Mouse (Mus musculus) brain, embryonic 14.5 days (tissue): ENCODE measurements around the gene Fggy. TPM values are rescaled to one million over a fixed set of nuclear protein-coding genes. Genes with fewer than 3 reads are reported as not detected.

ENCODE experiments used
- DNase-seq: peaks from one replicate; pipeline ENCODE4 v3.0.0-alpha.2; 2011; ENCODE audit warnings: low read depth
- CTCF ChIP-seq: fragments of 200-500 bp; IDR thresholded peaks from 2 replicates; pipeline ENCODE4 v1.5.1; 2012; ENCODE audit warnings: inconsistent platforms, mild to moderate bottlenecking, moderate library complexity, borderline replicate concordance; ENCODE audit not compliant: insufficient read depth, insufficient read length; ENCODE audit errors: extremely low read depth
- POLR2A ChIP-seq: fragments of 200-500 bp; IDR thresholded peaks from 2 replicates; pipeline ENCODE4 v1.6.1; 2012; ENCODE audit warnings: mild to moderate bottlenecking, inconsistent platforms, borderline replicate concordance; ENCODE audit not compliant: poor library complexity, insufficient read depth, insufficient read length, severe bottlenecking; ENCODE audit errors: extremely low read depth
- polyA plus RNA-seq: library from polyadenylated mRNA; depleted of rRNA; stranded (reverse); fragments of >200 nt; gene quantifications from 2 replicates; pipeline ENCODE4 v1.2.3, GENCODE M21; 2012

Gene Fggy
- polyA plus RNA-seq, 1 experiment, result 5.0 TPM

GRCm38 (mm10) chr4:95707941-95708897 is 150.9 kb downstream of the Fggy start:
- no peak for DNase-seq
- no peak for TF ChIP-seq CTCF

DNA sequence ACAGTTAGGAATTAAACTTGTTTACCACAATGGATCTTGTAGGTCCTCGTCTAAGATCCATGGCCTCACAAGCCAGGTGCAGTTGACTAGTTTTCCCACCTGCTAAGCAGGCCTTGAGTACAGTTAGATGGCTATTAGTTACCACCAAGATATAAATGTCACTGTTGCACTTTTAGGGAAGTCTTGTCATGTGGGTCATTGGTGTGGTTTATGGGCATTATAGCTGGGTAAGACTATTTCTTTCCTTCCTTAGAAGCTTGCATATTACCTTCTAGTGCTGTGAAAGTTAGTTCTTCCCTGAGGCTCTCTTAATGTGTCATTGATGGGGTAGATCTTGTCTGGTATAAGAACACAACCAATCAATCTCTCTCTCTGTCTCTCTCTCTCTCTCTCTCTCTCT is 152.4 kb downstream of the Fggy start:
- DNase-seq, result no peak
- no peak for TF ChIP-seq CTCF
- TF ChIP-seq POLR2A, result no peak

DNA sequence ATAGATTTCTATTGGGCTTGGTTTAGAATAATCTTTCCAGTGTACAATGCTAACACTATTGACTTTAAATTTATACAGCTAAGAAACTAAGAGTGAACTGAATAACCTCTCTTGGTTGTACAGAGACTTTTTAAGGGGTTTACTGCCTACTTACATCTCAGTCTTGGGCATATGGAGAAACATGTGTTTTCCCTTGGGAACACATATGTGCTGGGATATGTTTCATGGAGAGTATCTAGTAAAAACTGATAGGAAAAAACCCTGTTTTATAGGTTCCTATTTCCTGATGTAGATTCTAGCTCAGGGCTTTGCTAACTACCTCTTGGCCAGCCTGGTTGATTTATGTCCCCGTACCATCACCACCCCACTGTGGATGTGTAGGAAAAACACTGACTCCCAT is 155.5 kb downstream of the Fggy start:
- no peak for DNase-seq
- TF ChIP-seq CTCF, result no peak
- no peak for TF ChIP-seq POLR2A

DNA sequence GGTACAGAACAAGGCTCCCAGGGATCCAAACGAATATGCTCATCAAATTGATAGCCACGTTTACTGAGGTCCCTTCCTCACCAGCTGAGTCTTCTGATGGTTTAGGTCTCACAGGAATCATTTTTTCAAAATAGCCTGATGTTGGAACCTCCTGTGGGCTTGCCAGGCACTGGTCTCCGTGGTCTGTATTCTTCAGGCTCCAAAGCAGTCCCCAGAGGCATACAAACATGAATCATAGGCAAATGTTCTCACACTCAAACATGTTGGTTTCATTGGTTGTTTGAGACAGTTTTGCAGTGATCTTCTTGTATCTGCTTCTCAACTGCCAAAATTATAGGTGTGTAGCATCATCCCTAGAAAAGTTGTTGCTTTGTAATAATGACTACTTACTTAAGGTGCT is 156.0 kb downstream of the Fggy start:
- no peak for DNase-seq
- TF ChIP-seq CTCF (no peak), POLR2A (no peak)

- DNase-seq, result no peak
- TF ChIP-seq POLR2A, result no peak
- no peak for TF ChIP-seq CTCF
Measured at GRCm38 (mm10) chr4:95716137-95716536, 158.8 kb downstream of the Fggy start.

DNA sequence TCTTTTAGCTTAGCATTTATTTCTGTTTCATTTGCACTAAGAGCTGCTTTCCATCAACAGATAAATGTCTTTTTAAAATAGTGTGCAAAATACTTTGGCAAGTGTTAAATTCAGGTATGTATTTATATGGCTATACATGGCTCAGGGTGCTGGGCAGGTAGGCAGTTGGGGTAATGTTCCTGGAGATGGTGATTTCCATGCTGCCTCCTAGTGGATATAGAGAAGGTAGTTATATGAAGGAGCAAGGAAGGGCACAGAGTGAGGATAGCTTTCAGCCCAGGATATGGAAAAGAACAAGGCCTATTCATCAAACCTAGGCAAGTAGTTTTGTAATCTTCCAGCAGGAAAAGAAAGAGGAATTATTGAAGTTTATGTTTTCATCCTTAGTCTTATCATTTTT is 166.3 kb downstream of the Fggy start:
- no peak for TF ChIP-seq CTCF
- TF ChIP-seq POLR2A, result no peak
- no peak for DNase-seq

- TF ChIP-seq CTCF, result no peak
- TF ChIP-seq POLR2A, result no peak
- DNase-seq, result no peak
Measured at GRCm38 (mm10) chr4:95726361-95726760, 169.1 kb downstream of the Fggy start.

DNA sequence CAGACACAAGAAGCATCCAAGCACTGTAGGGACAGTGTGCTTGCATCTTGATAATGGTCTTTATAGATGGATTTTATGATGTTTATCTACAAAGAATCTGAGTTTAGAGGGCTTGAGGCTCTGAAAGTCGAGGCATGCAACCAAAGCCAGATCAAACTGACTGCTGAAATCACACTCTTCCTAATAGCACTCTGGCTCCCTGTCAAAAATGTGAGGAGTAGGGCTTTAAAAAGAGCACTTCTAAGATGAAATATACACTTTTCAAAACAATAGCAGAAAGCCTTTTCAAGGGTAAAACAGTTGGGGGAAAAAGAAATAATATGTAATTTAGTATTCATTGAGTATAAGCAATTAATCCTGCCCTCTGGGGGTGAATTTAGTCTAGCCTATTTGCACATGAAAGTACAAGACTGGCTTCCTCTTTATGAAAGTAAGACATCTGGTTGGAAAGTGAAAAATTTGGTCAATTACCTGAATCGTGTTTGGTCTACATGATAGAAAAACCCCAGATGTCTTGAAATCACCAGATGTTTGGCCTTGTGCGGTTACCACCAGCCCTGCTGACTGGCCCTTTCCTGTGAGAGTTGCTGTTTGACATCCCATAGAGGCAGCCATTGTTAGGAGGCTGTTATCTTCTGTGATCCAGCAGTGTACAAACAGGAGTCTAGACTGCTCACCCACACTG is 172.0 kb downstream of the Fggy start:
- TF ChIP-seq POLR2A (no peak), CTCF (no peak)
- DNase-seq, result peak; percentile 63

DNA sequence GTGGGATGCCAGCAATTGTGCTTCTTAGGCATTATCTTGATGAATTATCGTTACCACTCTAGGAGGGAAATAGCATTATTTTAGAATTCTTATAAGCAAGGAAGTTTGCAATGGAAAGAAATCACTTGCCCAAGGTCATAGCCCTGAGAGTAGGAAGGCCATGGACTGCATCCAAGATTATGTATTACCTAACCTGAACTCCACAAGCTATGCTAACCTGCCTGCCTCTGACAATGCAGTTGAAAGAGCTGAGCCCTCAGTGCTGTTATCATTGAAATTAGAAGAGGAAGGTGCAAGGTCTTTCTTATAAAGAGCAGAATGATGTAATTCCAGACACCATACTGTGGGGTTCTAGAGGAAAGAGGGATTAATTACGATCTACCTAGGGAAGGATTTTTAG is 173.8 kb downstream of the Fggy start:
- no peak for TF ChIP-seq CTCF
- TF ChIP-seq POLR2A, result no peak
- no peak for DNase-seq

GRCm38 (mm10) chr4:95733397-95734249 is 176.3 kb downstream of the Fggy start:
- DNase-seq, result peak; percentile 94
- no peak for TF ChIP-seq CTCF
- TF ChIP-seq POLR2A, result no peak

GRCm38 (mm10) chr4:95735967-95736366 is 178.7 kb downstream of the Fggy start:
- DNase-seq, result no peak
- no peak for TF ChIP-seq CTCF
- no peak for TF ChIP-seq POLR2A
